Mouse (Mus musculus) lung, adult 2 months (tissue): ENCODE measurements around the gene Lpin1.

Source experiments
- CTCF ChIP-seq: fragments of 200-500 bp; IDR thresholded peaks from 2 replicates; pipeline ENCODE4 v1.5.1; 2011; ENCODE audit warnings: mild to moderate bottlenecking, low read length, control low read depth; ENCODE audit not compliant: insufficient read depth
- POLR2A ChIP-seq: fragments of 200-500 bp; IDR thresholded peaks from 2 replicates; pipeline ENCODE4 v1.6.1; 2011; ENCODE audit warnings: low read depth, mild to moderate bottlenecking, control low read depth, low read length, borderline replicate concordance; ENCODE audit errors: extremely low read depth

GRCm38 (mm10) chr12:16540712-16541111 is 70.1 kb downstream of the Lpin1 start:
- no peak for TF ChIP-seq CTCF
- TF ChIP-seq POLR2A = no peak
